Mouse (Mus musculus) spleen, adult 2 months (tissue): ENCODE measurements around the gene Gng2.

ENCODE experiments used
- CTCF ChIP-seq: fragments of 200-500 bp; IDR thresholded peaks from 2 replicates; pipeline ENCODE4 v1.5.1; 2011; ENCODE audit warnings: mild to moderate bottlenecking, inconsistent platforms; ENCODE audit not compliant: insufficient read depth, insufficient read length, insufficient replicate concordance; ENCODE audit errors: extremely low read depth
- POLR2A ChIP-seq: fragments of 200-500 bp; IDR thresholded peaks from 2 replicates; pipeline ENCODE4 v1.6.1; 2011; ENCODE audit warnings: low read depth, low read length, inconsistent platforms

DNA sequence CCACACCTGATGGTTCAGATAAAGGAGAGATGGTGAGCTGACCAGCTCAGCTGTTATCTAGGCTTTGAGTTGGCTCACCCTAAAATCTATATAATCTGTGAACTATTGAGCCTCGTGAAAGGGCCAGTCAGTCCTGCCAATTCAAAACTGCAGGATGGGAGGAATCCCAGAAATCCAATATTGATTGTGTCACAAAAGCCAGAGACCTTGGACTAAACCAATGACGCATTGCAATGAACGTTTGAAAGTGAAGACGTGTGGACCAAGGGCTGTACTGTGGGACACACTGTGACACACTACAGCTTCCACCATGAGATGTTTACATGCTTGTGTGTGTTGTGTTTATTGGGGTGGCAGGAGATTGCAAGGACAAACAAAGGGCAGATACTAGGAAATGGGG is 18.5 kb upstream of the Gng2 start:
- TF ChIP-seq CTCF (no peak), POLR2A (no peak)
